Mouse (Mus musculus) forebrain, embryonic 16.5 days (tissue): ENCODE results near the gene Tapt1. TPM values are rescaled to one million over a fixed set of nuclear protein-coding genes. Genes with fewer than 3 reads are reported as not detected.

ENCODE experiments used
- ATAC-seq: fragments of 200-750 bp; cut with Nextera tagmentation; 2 replicates; pipeline ENCODE4 v1.8.0; 2017; ENCODE audit warnings: mild to moderate bottlenecking, moderate library complexity
- H3K27ac ChIP-seq: fragments of 300-500 bp; sonication (generic); 2 replicates; pipeline ENCODE4 v1.5.1; 2014; ENCODE audit warnings: low read length, control low read depth
- H3K27me3 ChIP-seq: fragments of 300-500 bp; sonication (generic); replicated peaks from 2 replicates; pipeline ENCODE4 v1.6.1; 2014; ENCODE audit warnings: low read length; ENCODE audit not compliant: control insufficient read depth, insufficient read depth
- H3K36me3 ChIP-seq: fragments of 300-500 bp; sonication (generic); 2 replicates; pipeline ENCODE4 v1.6.1; 2014; ENCODE audit not compliant: control insufficient read depth, insufficient read depth
- H3K4me1 ChIP-seq: fragments of 300-500 bp; sonication (generic); replicated peaks from 2 replicates; pipeline ENCODE4 v1.6.1; 2014; ENCODE audit warnings: low read length; ENCODE audit not compliant: control insufficient read depth, insufficient read depth
- H3K4me2 ChIP-seq: fragments of 300-500 bp; sonication (generic); 2 replicates; pipeline ENCODE4 v1.6.1; 2014; ENCODE audit warnings: mild to moderate bottlenecking, low read length, control low read depth
- H3K4me3 ChIP-seq: fragments of 300-500 bp; sonication (generic); replicated peaks from 2 replicates; pipeline ENCODE4 v1.5.1; 2014; ENCODE audit warnings: mild to moderate bottlenecking, low read length, control low read depth
- H3K9ac ChIP-seq: fragments of 300-500 bp; sonication (generic); replicated peaks from 2 replicates; pipeline ENCODE4 v1.6.1; 2014; ENCODE audit warnings: low read depth, low read length, control low read depth
- H3K9me3 ChIP-seq: fragments of 300-500 bp; sonication (generic); 2 replicates; pipeline ENCODE4 v1.6.1; 2016; ENCODE audit warnings: low read length; ENCODE audit not compliant: control insufficient read depth
- WGBS: fragments of 180-500 bp; shearing (Covaris S2); extraction: QIAGEN DNeasy Blood & Tissue Kit; methylation state at CpG from one replicate; pipeline ENCODE4 v1.1.7; 2014; 5-methylcytosine and 5-hydroxymethylcytosine counted together
- polyA plus RNA-seq: library from polyadenylated mRNA; unstranded; fragments of >200 nt; fragmentation: Nextera tagmentation; extraction: Ambion mirVana; gene quantifications from 2 replicates; pipeline ENCODE4 v1.2.1, GENCODE M21; 2015

Tapt1 gene
- polyA plus RNA-seq, 1 experiment from 2014 or later = 27.3 TPM

GRCm38 (mm10) chr5:44181669-44182068 is 44.8 kb downstream of the Tapt1 start:
- H3K27ac ChIP-seq = no peak overlapping the region
- no peaks in the 10 kb centered on the region for H3K27me3 ChIP-seq
- 88% methylated on average over 3 of the region's 3 CpGs for WGBS
- peaks cover 15% of the 10 kb centered on the region for H3K36me3 ChIP-seq
- H3K4me3 ChIP-seq = no peak overlapping the region
- no peak overlapping the region for H3K9ac ChIP-seq
- H3K4me2 ChIP-seq = no peak overlapping the region
- no peaks in the 10 kb centered on the region for H3K4me1 ChIP-seq
- no peak for ATAC-seq
- H3K9me3 ChIP-seq = no peaks in the 10 kb centered on the region

GRCm38 (mm10) chr5:44180450-44180849 is 46.0 kb downstream of the Tapt1 start:
- Histone ChIP-seq H3K9ac (no peak overlapping the region), H3K36me3 (peaks cover 21% of the 10 kb centered on the region), H3K4me3 (no peak overlapping the region), H3K4me2 (no peak overlapping the region), H3K27ac (no peak overlapping the region), H3K9me3 (no peaks in the 10 kb centered on the region), H3K27me3 (no peaks in the 10 kb centered on the region), H3K4me1 (no peaks in the 10 kb centered on the region)
- WGBS = 81% methylated on average over 3 of the region's 3 CpGs
- no peak for ATAC-seq

GRCm38 (mm10) chr5:44174046-44174445 is 52.4 kb downstream of the Tapt1 start:
- ATAC-seq = no peak
- Histone ChIP-seq H3K4me2 (no peak overlapping the region), H3K27me3 (no peaks in the 10 kb centered on the region), H3K4me1 (no peaks in the 10 kb centered on the region), H3K9me3 (no peaks in the 10 kb centered on the region), H3K27ac (no peak overlapping the region), H3K4me3 (no peak overlapping the region), H3K36me3 (peaks cover 13% of the 10 kb centered on the region), H3K9ac (no peak overlapping the region)
- WGBS = 90% methylated on average over 5 of the region's 5 CpGs

- H3K4me3 ChIP-seq = no peak overlapping the region
- H3K36me3 ChIP-seq = no peaks in the 10 kb centered on the region
- no peak overlapping the region for H3K9ac ChIP-seq
- no peaks in the 10 kb centered on the region for H3K27me3 ChIP-seq
- no peak overlapping the region for H3K4me2 ChIP-seq
- H3K9me3 ChIP-seq = no peaks in the 10 kb centered on the region
- 85% methylated on average over 6 of the region's 6 CpGs for WGBS
- ATAC-seq = no peak
- no peaks in the 10 kb centered on the region for H3K4me1 ChIP-seq
- H3K27ac ChIP-seq = no peak overlapping the region
Measured at GRCm38 (mm10) chr5:44166866-44167265, 59.6 kb downstream of the Tapt1 start.

- Histone ChIP-seq H3K4me1 (no peaks in the 10 kb centered on the region), H3K4me2 (no peak overlapping the region), H3K9ac (no peak overlapping the region), H3K36me3 (no peaks in the 10 kb centered on the region), H3K4me3 (no peak overlapping the region), H3K27ac (no peak overlapping the region), H3K27me3 (no peaks in the 10 kb centered on the region), H3K9me3 (no peaks in the 10 kb centered on the region)
- peak; percentile 31; the same call in 1 of the 2 replicates for ATAC-seq
- WGBS = 52% methylated on average over 2 of the region's 2 CpGs
Measured at GRCm38 (mm10) chr5:44165854-44166253, 60.6 kb downstream of the Tapt1 start.

GRCm38 (mm10) chr5:44164233-44164776 is 62.1 kb downstream of the Tapt1 start:
- no peaks in the 10 kb centered on the region for H3K4me1 ChIP-seq
- no peaks in the 10 kb centered on the region for H3K9me3 ChIP-seq
- no peak overlapping the region for H3K4me2 ChIP-seq
- ATAC-seq = no peak
- H3K9ac ChIP-seq = no peak overlapping the region
- no peaks in the 10 kb centered on the region for H3K36me3 ChIP-seq
- H3K27me3 ChIP-seq = no peaks in the 10 kb centered on the region
- H3K4me3 ChIP-seq = no peak overlapping the region
- no peak overlapping the region for H3K27ac ChIP-seq
- 46% methylated on average over 7 of the region's 7 CpGs for WGBS

GRCm38 (mm10) chr5:44163318-44163717 is 63.1 kb downstream of the Tapt1 start:
- no peak overlapping the region for H3K27ac ChIP-seq
- no peak for ATAC-seq
- no peak overlapping the region for H3K4me2 ChIP-seq
- no peak overlapping the region for H3K9ac ChIP-seq
- no peak overlapping the region for H3K4me3 ChIP-seq
- H3K4me1 ChIP-seq = no peaks in the 10 kb centered on the region
- 92% methylated on average over 3 of the region's 3 CpGs for WGBS
- H3K27me3 ChIP-seq = no peaks in the 10 kb centered on the region
- H3K9me3 ChIP-seq = no peaks in the 10 kb centered on the region
- no peaks in the 10 kb centered on the region for H3K36me3 ChIP-seq

- WGBS = 91% methylated on average over 7 of the region's 7 CpGs
- H3K27me3 ChIP-seq = no peaks in the 10 kb centered on the region
- no peak overlapping the region for H3K4me3 ChIP-seq
- H3K9me3 ChIP-seq = no peaks in the 10 kb centered on the region
- no peak overlapping the region for H3K9ac ChIP-seq
- no peaks in the 10 kb centered on the region for H3K36me3 ChIP-seq
- no peaks in the 10 kb centered on the region for H3K4me1 ChIP-seq
- ATAC-seq = no peak
- H3K27ac ChIP-seq = no peak overlapping the region
- H3K4me2 ChIP-seq = no peak overlapping the region
Measured at GRCm38 (mm10) chr5:44162786-44163185, 63.6 kb downstream of the Tapt1 start.

- 81% methylated on average over 4 of the region's 4 CpGs for WGBS
- H3K27me3 ChIP-seq = no peaks in the 10 kb centered on the region
- no peak overlapping the region for H3K9ac ChIP-seq
- H3K4me2 ChIP-seq = no peak overlapping the region
- H3K36me3 ChIP-seq = no peaks in the 10 kb centered on the region
- H3K27ac ChIP-seq = no peak overlapping the region
- no peak for ATAC-seq
- H3K4me3 ChIP-seq = no peak overlapping the region
- no peaks in the 10 kb centered on the region for H3K4me1 ChIP-seq
- no peaks in the 10 kb centered on the region for H3K9me3 ChIP-seq
Measured at GRCm38 (mm10) chr5:44159679-44160438, 66.6 kb downstream of the Tapt1 start.
